Mouse (Mus musculus) right cerebral cortex, adult 2 months (tissue): ENCODE measurements around the gene Sycp2.

Experiments
- DNase-seq, 2 experiments: peaks; one replicate each; pipeline ENCODE4 v3.0.0; 2021 to 2022; ENCODE audit warnings: low spot score in 2 of 2

The Sycp2 gene

GRCm38 (mm10) chr2:178303453-178304187 lies 103.9 kb downstream of the Sycp2 start:
- DNase-seq = peak; percentile 72 to 85
